Mouse (Mus musculus) limb, embryonic 15.5 days (tissue): Measurements from ENCODE around the gene Lrrc26. TPM values are rescaled to one million over a fixed set of nuclear protein-coding genes. Genes with fewer than 3 reads are reported as not detected.
A peak's percentile ranks its signal among the peaks of the same experiment; 100 is the strongest.

Source experiments
- ATAC-seq: fragments of 200-750 bp; cut with Nextera tagmentation; 2 replicates; pipeline ENCODE4 v1.8.0; 2017; ENCODE audit warnings: low read depth, moderate TSS enrichment; ENCODE audit not compliant: insufficient number of reproducible peaks, low FRiP score, low TSS enrichment
- H3K27ac ChIP-seq: fragments of 300-500 bp; sonication (generic); 2 replicates; pipeline ENCODE4 v1.5.1; 2015; ENCODE audit warnings: moderate library complexity, mild to moderate bottlenecking, inconsistent platforms
- H3K27me3 ChIP-seq: fragments of 300-500 bp; sonication (generic); 2 replicates; pipeline ENCODE4 v1.6.1; 2015; ENCODE audit warnings: inconsistent platforms
- H3K36me3 ChIP-seq: fragments of 300-500 bp; sonication (generic); 2 replicates; pipeline ENCODE4 v1.6.1; 2015; ENCODE audit warnings: inconsistent platforms
- H3K4me1 ChIP-seq: fragments of 300-500 bp; sonication (generic); 2 replicates; pipeline ENCODE4 v1.6.1; 2015; ENCODE audit warnings: inconsistent platforms
- H3K4me2 ChIP-seq: fragments of 300-500 bp; sonication (generic); 2 replicates; pipeline ENCODE4 v1.6.1; 2015; ENCODE audit warnings: mild to moderate bottlenecking, inconsistent platforms
- H3K4me3 ChIP-seq: fragments of 300-500 bp; sonication (generic); 2 replicates; pipeline ENCODE4 v1.5.1; 2015; ENCODE audit warnings: mild to moderate bottlenecking, inconsistent platforms
- H3K9ac ChIP-seq: fragments of 300-500 bp; sonication (generic); 2 replicates; pipeline ENCODE4 v1.6.1; 2015; ENCODE audit warnings: inconsistent platforms
- H3K9me3 ChIP-seq: fragments of 300-500 bp; sonication (generic); 2 replicates; pipeline ENCODE4 v1.6.1; 2016; ENCODE audit warnings: inconsistent platforms
- WGBS: fragments of 180-500 bp; shearing (Covaris S2); methylation state at CpG from one replicate; pipeline ENCODE4 v1.1.7; 2015; 5-methylcytosine and 5-hydroxymethylcytosine counted together
- polyA plus RNA-seq: library from polyadenylated mRNA; unstranded; fragments of >200 nt; fragmentation: Nextera tagmentation; extraction: Ambion mirVana; gene quantifications from 2 replicates; pipeline ENCODE4 v1.2.1, GENCODE M21; 2015

Gene Lrrc26
- polyA plus RNA-seq, 1 experiment from 2014 or later, result 0.61 TPM

- 2% methylated on average over 54 of the region's 54 CpGs for WGBS
- no peak for ATAC-seq
- H3K27ac ChIP-seq, result no peak overlapping the region
- peaks cover 57% of the 10 kb centered on the region for H3K4me1 ChIP-seq
- no peaks in the 10 kb centered on the region for H3K9me3 ChIP-seq
- H3K4me2 ChIP-seq, result peak overlapping the region; percentile 42
- peaks cover 8% of the 10 kb centered on the region for H3K36me3 ChIP-seq
- peak overlapping the region; percentile 27 for H3K4me3 ChIP-seq
- H3K9ac ChIP-seq, result no peak overlapping the region
- H3K27me3 ChIP-seq, result peaks cover 86% of the 10 kb centered on the region
Measured at GRCm38 (mm10) chr2:25290101-25290815, 543 bp downstream of the Lrrc26 start.

- peaks cover 53% of the 10 kb centered on the region for H3K4me1 ChIP-seq
- no peak overlapping the region for H3K9ac ChIP-seq
- WGBS, result under 1% methylated on average over 18 of the region's 18 CpGs
- peaks cover 3% of the 10 kb centered on the region for H3K36me3 ChIP-seq
- peak overlapping the region; percentile 27 for H3K4me3 ChIP-seq
- peak overlapping the region; percentile 42 for H3K4me2 ChIP-seq
- no peak for ATAC-seq
- H3K27ac ChIP-seq, result no peak overlapping the region
- no peaks in the 10 kb centered on the region for H3K9me3 ChIP-seq
- peaks cover 91% of the 10 kb centered on the region for H3K27me3 ChIP-seq
Measured at GRCm38 (mm10) chr2:25290816-25291130, 1.1 kb downstream of the Lrrc26 start.

GRCm38 (mm10) chr2:25291184-25292053, 1.7 kb downstream of the Lrrc26 start:
- no peak for ATAC-seq
- Histone ChIP-seq H3K4me1 (peaks cover 48% of the 10 kb centered on the region), H3K9me3 (no peaks in the 10 kb centered on the region), H3K27me3 (peaks cover 97% of the 10 kb centered on the region), H3K9ac (no peak overlapping the region), H3K36me3 (no peaks in the 10 kb centered on the region), H3K4me3 (peak overlapping the region; percentile 36), H3K27ac (no peak overlapping the region), H3K4me2 (peak overlapping the region; percentile 55)
- 7% methylated on average over 32 of the region's 32 CpGs for WGBS

GRCm38 (mm10) chr2:25292054-25292544, 2.4 kb downstream of the Lrrc26 start:
- Histone ChIP-seq H3K9ac (no peak overlapping the region), H3K4me1 (peaks cover 43% of the 10 kb centered on the region), H3K27me3 (peaks cover 100% of the 10 kb centered on the region), H3K4me2 (peak overlapping the region; percentile 55), H3K27ac (no peak overlapping the region), H3K4me3 (peak overlapping the region; percentile 36), H3K9me3 (no peaks in the 10 kb centered on the region), H3K36me3 (no peaks in the 10 kb centered on the region)
- no peak for ATAC-seq
- 3% methylated on average over 34 of the region's 43 CpGs for WGBS

GRCm38 (mm10) chr2:25292856-25293255, 3.1 kb downstream of the Lrrc26 start:
- H3K4me1 ChIP-seq, result peaks cover 39% of the 10 kb centered on the region
- H3K9me3 ChIP-seq, result no peaks in the 10 kb centered on the region
- no peak overlapping the region for H3K9ac ChIP-seq
- H3K27me3 ChIP-seq, result peaks cover 100% of the 10 kb centered on the region
- WGBS, result 0% methylated on average over 1 of the region's 1 CpGs
- 0 out of 2 replicates have a peak overlapping the region, but pooled peaks have one; percentile 36 for H3K4me3 ChIP-seq
- H3K36me3 ChIP-seq, result no peaks in the 10 kb centered on the region
- H3K27ac ChIP-seq, result no peak overlapping the region
- no peak for ATAC-seq
- peak overlapping the region; percentile 55; the same call in 1 of the 2 replicates for H3K4me2 ChIP-seq

- no peak overlapping the region for H3K4me2 ChIP-seq
- ATAC-seq, result no peak
- peaks cover 98% of the 10 kb centered on the region for H3K27me3 ChIP-seq
- no peak overlapping the region for H3K4me3 ChIP-seq
- no peaks in the 10 kb centered on the region for H3K9me3 ChIP-seq
- no peak overlapping the region for H3K27ac ChIP-seq
- WGBS, result 69% methylated on average over 9 of the region's 9 CpGs
- peaks cover 39% of the 10 kb centered on the region for H3K4me1 ChIP-seq
- H3K36me3 ChIP-seq, result no peaks in the 10 kb centered on the region
- no peak overlapping the region for H3K9ac ChIP-seq
Measured at GRCm38 (mm10) chr2:25293706-25294105, 4.0 kb downstream of the Lrrc26 start.

GRCm38 (mm10) chr2:25297093-25297492, 7.4 kb downstream of the Lrrc26 start:
- peaks cover 64% of the 10 kb centered on the region for H3K27me3 ChIP-seq
- 72% methylated on average over 8 of the region's 8 CpGs for WGBS
- H3K9me3 ChIP-seq, result no peaks in the 10 kb centered on the region
- no peak overlapping the region for H3K27ac ChIP-seq
- no peak overlapping the region for H3K4me2 ChIP-seq
- H3K9ac ChIP-seq, result no peak overlapping the region
- no peak overlapping the region for H3K4me3 ChIP-seq
- H3K36me3 ChIP-seq, result no peaks in the 10 kb centered on the region
- ATAC-seq, result no peak
- peaks cover 7% of the 10 kb centered on the region for H3K4me1 ChIP-seq

GRCm38 (mm10) chr2:25298046-25298445, 8.3 kb downstream of the Lrrc26 start:
- H3K4me1 ChIP-seq, result no peaks in the 10 kb centered on the region
- no peak overlapping the region for H3K4me2 ChIP-seq
- no peak for ATAC-seq
- H3K36me3 ChIP-seq, result no peaks in the 10 kb centered on the region
- H3K9ac ChIP-seq, result no peak overlapping the region
- H3K27me3 ChIP-seq, result peaks cover 58% of the 10 kb centered on the region
- H3K9me3 ChIP-seq, result no peaks in the 10 kb centered on the region
- H3K4me3 ChIP-seq, result no peak overlapping the region
- H3K27ac ChIP-seq, result no peak overlapping the region
- WGBS, result 78% methylated on average over 10 of the region's 10 CpGs

- no peak overlapping the region for H3K4me2 ChIP-seq
- H3K4me3 ChIP-seq, result no peak overlapping the region
- H3K36me3 ChIP-seq, result no peaks in the 10 kb centered on the region
- H3K4me1 ChIP-seq, result peaks cover 13% of the 10 kb centered on the region
- 56% methylated on average over 3 of the region's 3 CpGs for WGBS
- peaks cover 56% of the 10 kb centered on the region for H3K27me3 ChIP-seq
- no peak overlapping the region for H3K27ac ChIP-seq
- ATAC-seq, result no peak
- no peak overlapping the region for H3K9ac ChIP-seq
- no peaks in the 10 kb centered on the region for H3K9me3 ChIP-seq
Measured at GRCm38 (mm10) chr2:25303452-25303851, 13.7 kb downstream of the Lrrc26 start.

GRCm38 (mm10) chr2:25303931-25304656, 14.4 kb downstream of the Lrrc26 start:
- H3K27ac ChIP-seq, result no peak overlapping the region
- H3K36me3 ChIP-seq, result no peaks in the 10 kb centered on the region
- no peaks in the 10 kb centered on the region for H3K9me3 ChIP-seq
- H3K4me3 ChIP-seq, result peak overlapping the region; percentile 43; the same call in 1 of the 2 replicates
- peaks cover 13% of the 10 kb centered on the region for H3K4me1 ChIP-seq
- 71% methylated on average over 7 of the region's 7 CpGs for WGBS
- no peak overlapping the region for H3K9ac ChIP-seq
- ATAC-seq, result no peak
- H3K27me3 ChIP-seq, result peaks cover 60% of the 10 kb centered on the region
- peak overlapping the region; percentile 81; the same call in 1 of the 2 replicates for H3K4me2 ChIP-seq

- H3K27me3 ChIP-seq, result peaks cover 67% of the 10 kb centered on the region
- peak overlapping the region; percentile 17 for H3K9ac ChIP-seq
- no peaks in the 10 kb centered on the region for H3K36me3 ChIP-seq
- peak overlapping the region; percentile 43 for H3K4me3 ChIP-seq
- peaks cover 13% of the 10 kb centered on the region for H3K4me1 ChIP-seq
- H3K4me2 ChIP-seq, result peak overlapping the region; percentile 81
- ATAC-seq, result peak; percentile 7; the same call in 1 of the 2 replicates
- 3% methylated on average over 43 of the region's 45 CpGs for WGBS
- H3K27ac ChIP-seq, result no peak overlapping the region
- no peaks in the 10 kb centered on the region for H3K9me3 ChIP-seq
Measured at GRCm38 (mm10) chr2:25304657-25305541, 15.2 kb downstream of the Lrrc26 start.
